Mouse (Mus musculus): ENCODE measurements around the gene F5. TPM values are rescaled to one million over a fixed set of nuclear protein-coding genes. Genes with fewer than 3 reads are reported as not detected.

Gene F5
- total RNA-seq, 2 experiments from 2014 or later: 0.12 to 0.28 TPM

Other genes with a start within 250 kb of the F5 start
- gene Scyl3, start 222.7 kb upstream of the F5 start, total RNA-seq (2021): 1 to 10 TPM; 4.7 to 4.9 TPM
- under 1 TPM; 0.18 to 0.20 TPM for gene BC055324, start 157.0 kb upstream of the F5 start, total RNA-seq (2021)
- gene Mettl18, start 156.9 kb upstream of the F5 start, total RNA-seq (2021): 1 to 10 TPM; 2.0 to 3.1 TPM
- gene Sele, start 103.6 kb upstream of the F5 start, total RNA-seq (2021): not detected
- gene Sell, start 89.9 kb upstream of the F5 start, total RNA-seq (2021): under 1 TPM; 0.12 to 0.41 TPM
- gene Selp, start 36.6 kb upstream of the F5 start, total RNA-seq (2021): under 1 TPM; 0.38 to 0.67 TPM
- gene Slc19a2, start 97.2 kb downstream of the F5 start, total RNA-seq (2021): 1 to 10 TPM; 3.4 to 3.9 TPM
- 1 to 10 TPM; 8.8 to 9.1 TPM for gene Ccdc181, start 123.7 kb downstream of the F5 start, total RNA-seq (2021)
- 1 to 10 TPM; 2.1 TPM for gene Nme7, start 152.3 kb downstream of the F5 start, total RNA-seq (2021)
- 10 to 100 TPM; 20.1 to 24.5 TPM for gene Blzf1, start 155.7 kb downstream of the F5 start, total RNA-seq (2021)

Data from gastrocnemius, postnatal 36 days (tissue).